Mouse (Mus musculus) olfactory bulb, adult 2 months (tissue): ENCODE results near the gene Rabep1.

Experiments used
- CTCF ChIP-seq: fragments of 200-500 bp; IDR thresholded peaks from 2 replicates; pipeline ENCODE4 v1.5.1; 2012; ENCODE audit warnings: low read depth, mild to moderate bottlenecking, low read length, moderate library complexity; ENCODE audit not compliant: insufficient read depth
- POLR2A ChIP-seq: fragments of 200-500 bp; IDR thresholded peaks from 2 replicates; pipeline ENCODE4 v1.6.1; 2012; ENCODE audit warnings: mild to moderate bottlenecking, low read depth, low read length, moderate library complexity; ENCODE audit not compliant: insufficient read depth

DNA sequence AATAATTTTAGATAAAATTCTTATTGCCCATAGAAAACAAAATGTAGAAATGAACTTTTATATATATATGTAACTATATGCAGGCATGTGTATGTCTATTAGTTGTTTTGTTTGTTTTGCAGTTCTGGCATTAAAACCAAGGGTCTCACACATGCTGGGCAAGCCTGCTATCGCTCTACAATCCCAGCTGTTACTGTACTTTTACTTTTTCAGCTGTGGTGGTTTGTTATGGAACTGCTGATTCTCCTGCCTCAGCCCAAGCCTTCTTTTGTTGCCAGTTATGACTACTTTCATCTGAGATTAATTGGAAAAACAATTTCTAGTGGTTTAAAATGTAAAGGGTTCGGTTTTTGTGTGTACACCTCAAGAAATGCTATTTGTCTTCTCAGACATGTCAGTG, 20.6 kb downstream of the Rabep1 start:
- TF ChIP-seq CTCF = no peak
- no peak for TF ChIP-seq POLR2A
